Mouse (Mus musculus): ENCODE measurements around the gene 1700001C02Rik. TPM values are rescaled to one million over a fixed set of nuclear protein-coding genes. Genes with fewer than 3 reads are reported as not detected.
A peak's percentile ranks its signal among the peaks of the same experiment; 100 is the strongest.

The 1700001C02Rik gene
- polyA plus RNA-seq, 1 experiment from 2014 or later = not detected

DNA sequence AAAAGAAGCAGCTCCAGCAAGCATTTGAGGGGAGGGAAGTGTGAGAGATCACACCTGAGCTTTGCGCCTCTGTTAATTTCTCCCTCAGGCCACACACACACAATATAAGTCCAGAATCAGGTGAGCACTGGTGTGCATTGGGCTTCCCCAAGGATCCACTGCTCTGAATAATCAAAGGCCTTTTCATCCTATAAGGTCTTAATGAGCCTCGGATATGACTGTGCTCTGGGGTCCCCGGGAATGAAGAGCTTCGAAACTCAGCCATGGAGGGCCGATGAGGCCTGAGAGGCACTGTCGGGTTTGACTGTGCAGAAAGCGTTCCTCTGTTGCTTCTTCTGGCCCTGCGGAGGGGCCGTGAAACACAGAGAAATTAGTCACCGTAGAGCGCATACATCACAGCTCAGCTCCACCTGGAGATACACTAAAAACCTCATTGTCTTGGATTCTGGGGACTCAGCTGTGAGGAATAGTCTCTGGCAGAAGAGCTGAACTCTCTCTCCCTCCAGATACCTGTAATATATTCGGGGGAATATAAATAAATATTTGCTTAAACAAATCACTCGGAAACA is 21.4 kb upstream of the 1700001C02Rik start:
- no peak overlapping the region for H3K4me3 ChIP-seq (ENCODE audit: low read depth, low read length)
- no peaks in the 10 kb centered on the region for H3K4me1 ChIP-seq (replicated peaks; ENCODE audit: control insufficient read depth, insufficient read depth, low read length)
- no peak overlapping the region for H3K27ac ChIP-seq (ENCODE audit: low read depth)
- H3K9ac ChIP-seq (ENCODE audit: low read length) = no peak overlapping the region
- H3K4me2 ChIP-seq (ENCODE audit: low read length) = no peak overlapping the region
- H3K9me3 ChIP-seq (ENCODE audit: control insufficient read depth, low read length) = no peaks in the 10 kb centered on the region
- DNase-seq (ENCODE audit: low spot score) = no peak
- WGBS = 82% methylated on average over 13 of the region's 13 CpGs
- no peaks in the 10 kb centered on the region for H3K36me3 ChIP-seq (ENCODE audit: control insufficient read depth, insufficient read depth, low read length)
- H3K27me3 ChIP-seq (replicated peaks; ENCODE audit: control insufficient read depth, insufficient read depth, low read length) = no peaks in the 10 kb centered on the region
- no peak for ATAC-seq (replicated peaks; ENCODE audit: low FRiP score, low TSS enrichment, low read depth)

DNA sequence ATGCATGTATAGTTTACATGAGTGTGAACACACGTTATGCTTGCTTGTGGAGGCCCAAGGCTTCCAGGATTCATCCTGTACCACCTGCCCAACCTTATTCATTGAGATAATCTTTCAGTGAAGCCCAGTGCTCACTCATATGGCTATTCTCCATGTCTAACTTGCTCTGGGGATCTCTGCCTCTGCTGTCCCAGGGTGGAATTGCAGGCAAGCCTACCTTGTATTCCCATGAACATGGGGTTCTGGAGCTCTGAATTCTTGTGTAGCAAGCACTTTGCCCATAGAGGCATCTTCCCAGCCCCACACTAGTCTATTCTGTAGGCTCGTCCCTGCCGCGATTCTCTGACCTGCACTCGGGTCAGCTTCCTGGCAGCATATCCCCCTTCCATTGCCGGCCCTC is 9.8 kb upstream of the 1700001C02Rik start:
- Histone ChIP-seq H3K9me3 (ENCODE audit: control insufficient read depth, low read length) (no peaks in the 10 kb centered on the region), H3K9ac (ENCODE audit: low read length) (no peak overlapping the region), H3K36me3 (ENCODE audit: control insufficient read depth, insufficient read depth, low read length) (no peaks in the 10 kb centered on the region), H3K4me3 (ENCODE audit: low read depth, low read length) (no peak overlapping the region), H3K4me2 (ENCODE audit: low read length) (no peak overlapping the region), H3K4me1 (replicated peaks; ENCODE audit: control insufficient read depth, insufficient read depth, low read length) (no peaks in the 10 kb centered on the region), H3K27ac (ENCODE audit: low read depth) (no peak overlapping the region), H3K27me3 (replicated peaks; ENCODE audit: control insufficient read depth, insufficient read depth, low read length) (no peaks in the 10 kb centered on the region)
- ATAC-seq (replicated peaks; ENCODE audit: low FRiP score, low TSS enrichment, low read depth) = no peak
- no peak for DNase-seq (ENCODE audit: low spot score)
- whole genome bisulfite sequencing = 53% methylated on average over 6 of the region's 6 CpGs

DNA sequence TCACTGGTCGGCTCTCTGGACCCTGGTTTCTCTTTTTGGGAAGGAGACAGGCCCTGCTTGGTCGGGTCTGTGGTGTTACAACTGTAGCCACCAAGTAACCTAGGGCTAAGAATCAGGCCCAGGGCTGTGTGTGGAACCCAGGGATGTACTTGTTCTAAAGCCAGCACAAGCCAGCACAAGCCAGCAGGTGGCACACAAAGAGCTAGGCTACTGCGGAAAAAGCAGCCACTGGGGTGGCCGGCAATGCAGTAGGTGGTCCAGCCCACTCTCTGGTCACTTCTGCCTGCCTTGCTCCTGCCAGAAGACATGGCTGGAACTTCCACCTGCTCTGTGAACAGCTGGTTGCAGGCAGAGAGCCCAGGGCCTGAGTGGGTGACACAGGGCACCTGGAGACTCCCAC is 5.7 kb upstream of the 1700001C02Rik start:
- H3K9ac ChIP-seq (ENCODE audit: low read length) = no peak overlapping the region
- H3K27me3 ChIP-seq (replicated peaks; ENCODE audit: control insufficient read depth, insufficient read depth, low read length) = peaks cover 7% of the 10 kb centered on the region
- H3K4me2 ChIP-seq (ENCODE audit: low read length) = no peak overlapping the region
- H3K4me1 ChIP-seq (replicated peaks; ENCODE audit: control insufficient read depth, insufficient read depth, low read length) = no peaks in the 10 kb centered on the region; the same call in 1 of the 2 replicates
- H3K9me3 ChIP-seq (ENCODE audit: control insufficient read depth, low read length) = no peaks in the 10 kb centered on the region
- 43% methylated on average over 4 of the region's 4 CpGs for WGBS
- H3K36me3 ChIP-seq (ENCODE audit: control insufficient read depth, insufficient read depth, low read length) = no peaks in the 10 kb centered on the region
- no peak for DNase-seq (ENCODE audit: low spot score)
- no peak for ATAC-seq (replicated peaks; ENCODE audit: low FRiP score, low TSS enrichment, low read depth)
- no peak overlapping the region for H3K4me3 ChIP-seq (ENCODE audit: low read depth, low read length)
- H3K27ac ChIP-seq (ENCODE audit: low read depth) = no peak overlapping the region

- 18% methylated on average over 11 of the region's 12 CpGs for WGBS
- Histone ChIP-seq H3K9me3 (ENCODE audit: control insufficient read depth, low read length) (no peaks in the 10 kb centered on the region), H3K4me2 (ENCODE audit: low read length) (peak within 1 kb of the TSS; percentile 23; the same call in 1 of the 2 replicates), H3K4me1 (replicated peaks; ENCODE audit: control insufficient read depth, insufficient read depth, low read length) (peaks cover 9% of the 10 kb centered on the region), H3K4me3 (ENCODE audit: low read depth, low read length) (no peak within 1 kb of the TSS), H3K27me3 (replicated peaks; ENCODE audit: control insufficient read depth, insufficient read depth, low read length) (peaks cover 15% of the 10 kb centered on the region), H3K27ac (ENCODE audit: low read depth) (no peak within 1 kb of the TSS), H3K9ac (ENCODE audit: low read length) (no peak within 1 kb of the TSS), H3K36me3 (ENCODE audit: control insufficient read depth, insufficient read depth, low read length) (no peaks in the 10 kb centered on the region)
- ATAC-seq (replicated peaks; ENCODE audit: low FRiP score, low TSS enrichment, low read depth) (peak; percentile 63), DNase-seq (ENCODE audit: low spot score) (no peak)
These were observed 4.0 kb upstream of the 1700001C02Rik start, which contains the start of gene Otof for GRCm38 (mm10) chr5:30461821-30462220. TSS of gene Otof (minus strand) at chr5:30461932.

GRCm38 (mm10) chr5:30466315-30466714 is 468 bp downstream of the 1700001C02Rik start:
- H3K4me2 ChIP-seq (ENCODE audit: low read length) = peak overlapping the region; percentile 42
- H3K9me3 ChIP-seq (ENCODE audit: control insufficient read depth, low read length) = no peaks in the 10 kb centered on the region
- DNase-seq (ENCODE audit: low spot score) = no peak
- peaks cover 19% of the 10 kb centered on the region for H3K27me3 ChIP-seq (replicated peaks; ENCODE audit: control insufficient read depth, insufficient read depth, low read length)
- H3K27ac ChIP-seq (ENCODE audit: low read depth) = no peak overlapping the region
- H3K4me3 ChIP-seq (ENCODE audit: low read depth, low read length) = peak overlapping the region; percentile 6; the same call in 1 of the 2 replicates
- WGBS = 34% methylated on average over 9 of the region's 9 CpGs
- no peaks in the 10 kb centered on the region for H3K36me3 ChIP-seq (ENCODE audit: control insufficient read depth, insufficient read depth, low read length)
- peaks cover 9% of the 10 kb centered on the region for H3K4me1 ChIP-seq (replicated peaks; ENCODE audit: control insufficient read depth, insufficient read depth, low read length)
- ATAC-seq (replicated peaks; ENCODE audit: low FRiP score, low TSS enrichment, low read depth) = no peak
- H3K9ac ChIP-seq (ENCODE audit: low read length) = 0 out of 2 replicates have a peak overlapping the region, but pooled peaks have one; percentile 5

GRCm38 (mm10) chr5:30470454-30470853 is 4.6 kb downstream of the 1700001C02Rik start:
- Histone ChIP-seq H3K9me3 (ENCODE audit: control insufficient read depth, low read length) (no peaks in the 10 kb centered on the region), H3K27me3 (replicated peaks; ENCODE audit: control insufficient read depth, insufficient read depth, low read length) (peaks cover 9% of the 10 kb centered on the region; the same call in 1 of the 2 replicates), H3K36me3 (ENCODE audit: control insufficient read depth, insufficient read depth, low read length) (no peaks in the 10 kb centered on the region), H3K4me3 (ENCODE audit: low read depth, low read length) (no peak overlapping the region), H3K9ac (ENCODE audit: low read length) (no peak overlapping the region), H3K27ac (ENCODE audit: low read depth) (no peak overlapping the region), H3K4me1 (replicated peaks; ENCODE audit: control insufficient read depth, insufficient read depth, low read length) (peaks cover 9% of the 10 kb centered on the region), H3K4me2 (ENCODE audit: low read length) (no peak overlapping the region)
- no peak for DNase-seq (ENCODE audit: low spot score)
- WGBS = 64% methylated on average over 6 of the region's 6 CpGs
- no peak for ATAC-seq (replicated peaks; ENCODE audit: low FRiP score, low TSS enrichment, low read depth)

DNA sequence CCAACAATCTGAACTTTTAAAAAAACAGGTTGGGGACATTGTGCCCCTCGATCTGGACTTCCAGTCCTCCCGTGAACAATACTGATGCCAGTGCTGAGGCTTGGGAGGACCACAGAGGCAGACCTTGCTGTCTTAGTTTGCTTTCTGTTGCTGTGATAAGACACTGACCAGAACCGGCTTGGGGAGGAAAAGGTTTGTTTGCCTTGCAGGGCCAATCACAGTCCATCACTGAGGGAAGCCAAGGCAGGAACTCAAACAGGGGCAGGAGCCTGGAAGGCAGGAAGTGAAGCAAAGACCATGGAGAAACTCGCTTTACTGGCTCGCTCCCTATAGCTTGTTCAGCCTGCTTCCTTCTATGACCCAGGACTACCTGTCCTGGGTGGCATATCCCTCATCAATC is 6.3 kb downstream of the 1700001C02Rik start:
- H3K9ac ChIP-seq (ENCODE audit: low read length) = no peak overlapping the region
- WGBS = 36% methylated on average over 5 of the region's 5 CpGs
- no peak overlapping the region for H3K4me3 ChIP-seq (ENCODE audit: low read depth, low read length)
- no peaks in the 10 kb centered on the region for H3K4me1 ChIP-seq (replicated peaks; ENCODE audit: control insufficient read depth, insufficient read depth, low read length)
- no peaks in the 10 kb centered on the region for H3K36me3 ChIP-seq (ENCODE audit: control insufficient read depth, insufficient read depth, low read length)
- no peak overlapping the region for H3K4me2 ChIP-seq (ENCODE audit: low read length)
- H3K27me3 ChIP-seq (replicated peaks; ENCODE audit: control insufficient read depth, insufficient read depth, low read length) = 0 out of 2 replicates have a peak, but pooled peaks cover 1% of the 10 kb centered on the region
- ATAC-seq (replicated peaks; ENCODE audit: low FRiP score, low TSS enrichment, low read depth) (no peak), DNase-seq (ENCODE audit: low spot score) (no peak)
- H3K27ac ChIP-seq (ENCODE audit: low read depth) = no peak overlapping the region
- no peaks in the 10 kb centered on the region for H3K9me3 ChIP-seq (ENCODE audit: control insufficient read depth, low read length)

GRCm38 (mm10) chr5:30476534-30476933 is 10.7 kb downstream of the 1700001C02Rik start:
- H3K9me3 ChIP-seq (ENCODE audit: control insufficient read depth, low read length) = 0 out of 2 replicates have a peak, but pooled peaks cover 3% of the 10 kb centered on the region
- ATAC-seq (replicated peaks; ENCODE audit: low FRiP score, low TSS enrichment, low read depth) (no peak), DNase-seq (ENCODE audit: low spot score) (no peak)
- no peak overlapping the region for H3K9ac ChIP-seq (ENCODE audit: low read length)
- no peak overlapping the region for H3K4me3 ChIP-seq (ENCODE audit: low read depth, low read length)
- no peak overlapping the region for H3K4me2 ChIP-seq (ENCODE audit: low read length)
- H3K36me3 ChIP-seq (ENCODE audit: control insufficient read depth, insufficient read depth, low read length) = no peaks in the 10 kb centered on the region
- no peaks in the 10 kb centered on the region for H3K4me1 ChIP-seq (replicated peaks; ENCODE audit: control insufficient read depth, insufficient read depth, low read length)
- no peaks in the 10 kb centered on the region for H3K27me3 ChIP-seq (replicated peaks; ENCODE audit: control insufficient read depth, insufficient read depth, low read length)
- H3K27ac ChIP-seq (ENCODE audit: low read depth) = no peak overlapping the region
- 38% methylated on average over 10 of the region's 10 CpGs for WGBS

DNA sequence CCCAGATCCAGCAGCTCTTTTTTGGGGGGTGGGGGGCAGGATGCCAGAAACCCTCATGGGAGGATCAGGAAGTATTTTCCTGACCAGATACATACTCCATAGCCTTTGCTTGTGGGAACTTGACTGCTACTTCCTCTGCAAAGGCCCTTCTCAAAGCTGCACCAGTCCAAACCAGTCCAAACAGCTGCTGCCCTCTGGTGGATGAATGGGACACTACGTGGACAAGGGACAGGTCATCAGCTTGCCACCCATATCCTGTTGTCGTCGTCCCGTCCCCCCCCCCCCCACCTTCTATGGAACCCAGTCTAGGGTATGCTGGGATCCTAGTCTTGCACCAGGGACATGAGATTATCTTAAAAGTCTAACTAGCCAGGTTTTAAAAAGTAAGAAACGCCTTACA is 16.5 kb downstream of the 1700001C02Rik start:
- peak; percentile 58; the same call in 1 of the 2 replicates for ATAC-seq (replicated peaks; ENCODE audit: low FRiP score, low TSS enrichment, low read depth)
- 0 out of 2 replicates have a peak, but pooled peaks cover 3% of the 10 kb centered on the region for H3K9me3 ChIP-seq (ENCODE audit: control insufficient read depth, low read length)
- WGBS = 28% methylated on average over 3 of the region's 5 CpGs
- no peaks in the 10 kb centered on the region for H3K36me3 ChIP-seq (ENCODE audit: control insufficient read depth, insufficient read depth, low read length)
- H3K4me2 ChIP-seq (ENCODE audit: low read length) = no peak overlapping the region
- H3K4me1 ChIP-seq (replicated peaks; ENCODE audit: control insufficient read depth, insufficient read depth, low read length) = no peaks in the 10 kb centered on the region
- DNase-seq (ENCODE audit: low spot score) = peak; percentile 88
- no peak overlapping the region for H3K4me3 ChIP-seq (ENCODE audit: low read depth, low read length)
- no peak overlapping the region for H3K27ac ChIP-seq (ENCODE audit: low read depth)
- no peak overlapping the region for H3K9ac ChIP-seq (ENCODE audit: low read length)
- H3K27me3 ChIP-seq (replicated peaks; ENCODE audit: control insufficient read depth, insufficient read depth, low read length) = no peaks in the 10 kb centered on the region
